Mouse (Mus musculus): Measurements from ENCODE around the gene Ppargc1a.

DNA sequence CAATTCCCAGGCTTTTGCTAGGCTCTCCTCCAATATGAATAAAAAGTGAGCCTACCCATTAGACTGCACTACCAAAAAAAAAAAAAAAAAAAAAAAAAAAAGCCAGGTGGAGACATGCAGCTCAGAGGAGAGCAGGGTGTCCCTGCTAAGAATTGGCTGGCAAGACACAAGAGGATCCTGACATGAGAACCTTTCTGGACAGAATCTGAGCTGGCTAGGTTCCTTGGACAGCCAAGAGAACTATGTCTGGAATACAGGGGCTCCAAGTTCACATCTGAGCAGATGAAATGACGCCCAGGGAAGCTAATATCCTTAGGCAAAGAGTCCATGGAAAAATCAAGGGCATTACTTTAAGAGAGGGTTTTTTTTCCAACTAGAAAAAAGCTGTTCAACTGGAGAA lies 33.1 kb downstream of the Ppargc1a start:
- TF ChIP-seq CTCF (IDR thresholded peaks at IDR 0.05; ENCODE audit: low read depth, low read length), result no peak
- TF ChIP-seq POLR2A (IDR thresholded peaks at IDR 0.05; ENCODE audit: borderline replicate concordance, low read depth, low read length), result no peak

Measured in bone marrow macrophage, adult 2 months (primary cell).